Mouse (Mus musculus) T-helper 17 cell (primary cell): ENCODE results near the gene Apoc1.
"Not testable (repeated sequence)": the region's sequence is repeated elsewhere in the genome, so short reads cannot be mapped to it uniquely, and the experiment has no call there.

Experiments used
- in situ Hi-C, 2 experiments: fragments of 300-600 bp; cut with MboI, MseI; formaldehyde crosslinking; loops; 1 replicate in 1 of 2; 2 replicates in 1 of 2; pipeline ENCODE4 v1.15.1; 2025; ENCODE audit warnings: high pct_unique_total_duplicates in 2 of 2

Gene Apoc1

GRCm38 (mm10) chr7:19686927-19687583, 5.4 kb downstream of the Apoc1 start:
- in situ Hi-C loops: not testable (repeated sequence)

- in situ Hi-C loops: no loop called here
Observed at GRCm38 (mm10) chr7:19686521-19686920, 5.9 kb downstream of the Apoc1 start.

DNA sequence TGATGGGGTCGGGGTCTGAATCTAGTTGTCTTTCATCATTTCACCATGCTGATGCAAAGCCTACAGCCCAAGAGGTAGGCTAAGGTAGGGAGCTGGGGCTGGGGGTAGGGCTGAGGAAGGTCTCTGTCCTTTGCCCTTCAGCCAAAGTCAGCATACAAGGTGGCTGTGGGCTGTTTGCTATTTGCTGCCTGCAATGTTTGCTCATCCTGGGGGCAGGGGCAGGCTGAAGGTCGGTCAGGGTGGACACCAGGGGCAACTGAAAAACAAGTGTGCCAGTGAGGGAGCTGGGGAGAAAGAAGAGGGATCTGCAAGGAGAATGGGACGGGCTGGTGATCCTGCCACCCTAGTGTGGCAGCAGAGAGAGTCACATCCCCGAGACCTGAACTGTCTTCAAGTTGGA, 7.1 kb downstream of the Apoc1 start:
- in situ Hi-C loops: no loop called here

DNA sequence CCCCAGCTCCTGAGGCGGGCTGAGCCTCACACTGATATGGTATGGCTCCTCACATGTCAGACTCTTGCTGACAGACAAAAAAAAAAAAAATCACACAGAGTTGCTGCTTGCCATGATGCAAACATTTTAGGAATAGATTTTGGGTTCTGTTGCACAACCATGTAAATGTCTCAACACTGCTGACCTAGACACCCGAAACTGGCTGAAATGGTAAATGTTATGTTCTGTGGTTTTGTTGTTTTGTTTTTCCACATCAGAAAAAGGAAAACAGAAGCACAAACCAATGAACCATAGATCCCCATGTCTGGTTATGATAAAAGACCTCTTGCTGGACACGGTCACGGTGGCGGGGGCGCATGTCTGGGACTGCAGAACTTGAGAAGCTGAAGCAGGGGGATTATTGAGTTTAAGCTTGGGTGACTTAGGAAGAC, 8.7 kb downstream of the Apoc1 start:
- in situ Hi-C loops: no loop called here

DNA sequence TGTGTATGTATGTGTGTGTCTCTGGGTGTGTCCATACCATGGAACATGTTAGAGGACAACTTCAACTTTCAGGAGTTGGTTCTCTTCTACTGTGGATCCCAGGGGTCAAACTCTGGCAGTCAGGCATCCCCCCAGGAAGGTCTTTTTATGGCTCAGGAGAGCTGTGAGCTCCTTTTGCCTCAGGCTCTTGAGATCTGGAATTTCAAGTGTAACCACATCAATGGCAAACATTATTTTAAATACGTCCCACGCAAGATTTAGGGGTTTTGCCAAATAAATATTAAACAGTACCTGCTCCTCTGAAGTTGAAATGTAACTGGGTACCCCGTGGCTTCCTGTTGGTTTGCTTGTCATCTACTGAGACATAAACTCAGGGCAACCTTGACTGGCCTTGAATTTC, 9.5 kb downstream of the Apoc1 start:
- in situ Hi-C loops: no loop called here

DNA sequence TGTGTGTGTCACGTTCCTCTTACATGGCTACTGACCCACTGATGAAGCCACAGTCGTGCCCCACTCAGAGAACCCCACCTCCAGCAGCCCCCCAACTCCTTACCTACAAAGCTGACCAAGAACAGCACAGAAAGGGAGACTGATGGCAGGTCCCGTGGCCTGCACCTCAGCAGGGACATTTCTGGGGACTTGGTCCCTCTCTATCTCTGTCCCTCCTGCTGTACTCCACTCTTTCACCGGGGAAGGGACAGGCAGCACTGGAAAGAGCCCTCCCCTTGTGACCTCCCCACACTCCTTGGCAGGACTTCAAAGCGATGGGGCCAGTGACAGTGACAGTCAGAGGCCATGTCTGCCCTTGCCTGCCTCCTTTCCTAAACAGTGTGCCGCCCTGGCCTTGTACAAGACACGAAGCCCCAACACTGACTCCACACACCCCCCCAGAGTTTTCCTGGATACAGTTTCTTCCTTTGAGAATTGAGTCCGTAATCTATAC, 11.2 kb downstream of the Apoc1 start, which contains the start of the genes Gm44805 and Apoc4:
Gene Gm44805, minus strand, starts transcription at position 222 of the 493 bp plus-strand sequence.
Gene Apoc4, minus strand, starts transcription at position 278 of the 493 bp plus-strand sequence.
- in situ Hi-C loops: no loop called here

DNA sequence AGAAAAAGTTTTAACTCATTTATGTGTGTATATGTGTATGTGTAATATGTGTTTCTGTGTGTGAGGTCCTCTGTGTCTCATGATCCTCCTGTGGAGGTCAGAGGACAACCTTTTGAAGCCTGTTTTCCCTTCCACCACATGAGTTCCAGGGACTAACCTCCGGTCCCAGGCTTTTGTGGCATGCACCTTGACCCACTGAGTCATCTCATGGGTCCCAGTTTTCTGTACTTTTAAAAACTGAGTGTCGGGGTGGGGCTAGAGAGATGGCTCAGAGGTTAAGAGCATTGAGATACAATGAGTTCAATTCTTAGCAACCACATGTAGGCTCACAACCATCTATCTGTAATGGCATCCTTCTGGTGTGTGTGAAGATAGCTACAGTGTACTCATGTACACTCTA, 11.8 kb downstream of the Apoc1 start:
- in situ Hi-C loops: no loop called here

- in situ Hi-C loops: loop anchor here in 1 of 2 experiments (5.0 kb wide), 1 partner anchor 63 kb away; no protein-coding TSS in a partner anchor
Observed at GRCm38 (mm10) chr7:19678901-19679300, 13.6 kb downstream of the Apoc1 start.

- in situ Hi-C loops: loop anchor here in 1 of 2 experiments (5.0 kb wide), 1 partner anchor 64 kb away; no protein-coding TSS in a partner anchor
Observed at GRCm38 (mm10) chr7:19677872-19678271, 14.6 kb downstream of the Apoc1 start, which contains the start of gene Apoc2. Apoc2 (minus strand) TSS chr7:19677941.

- in situ Hi-C loops: loop anchor here in 1 of 2 experiments (5.0 kb wide), 1 partner anchor 66 kb away; no protein-coding TSS in a partner anchor
Observed at GRCm38 (mm10) chr7:19676662-19677061, 15.8 kb downstream of the Apoc1 start.

DNA sequence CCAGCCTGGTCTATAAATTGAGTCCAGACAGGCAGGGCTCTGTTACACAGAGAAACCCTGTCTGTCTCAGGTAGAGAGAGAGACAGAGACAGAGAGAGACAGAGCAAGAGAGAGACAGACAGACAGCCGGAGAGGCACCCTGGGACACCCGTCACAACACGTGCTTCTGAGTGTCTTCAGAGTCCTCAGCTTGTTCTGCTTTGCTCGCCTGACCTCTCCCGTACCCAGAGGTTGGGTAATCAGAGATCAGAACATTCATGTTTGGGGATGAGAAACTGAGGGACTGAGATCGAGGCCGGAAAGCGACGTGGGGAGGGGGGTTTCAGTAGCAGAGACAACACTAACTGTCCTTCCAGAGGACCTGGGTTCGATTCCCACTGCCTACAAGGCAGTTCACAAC, 16.6 kb downstream of the Apoc1 start:
- in situ Hi-C loops: loop anchor here in 1 of 2 experiments (5.0 kb wide), 1 partner anchor 66 kb away; no protein-coding TSS in a partner anchor

GRCm38 (mm10) chr7:19673083-19673699, 19.3 kb downstream of the Apoc1 start:
- in situ Hi-C loops: no loop called here

GRCm38 (mm10) chr7:19671511-19671910, 20.9 kb downstream of the Apoc1 start:
- in situ Hi-C loops: no loop called here

DNA sequence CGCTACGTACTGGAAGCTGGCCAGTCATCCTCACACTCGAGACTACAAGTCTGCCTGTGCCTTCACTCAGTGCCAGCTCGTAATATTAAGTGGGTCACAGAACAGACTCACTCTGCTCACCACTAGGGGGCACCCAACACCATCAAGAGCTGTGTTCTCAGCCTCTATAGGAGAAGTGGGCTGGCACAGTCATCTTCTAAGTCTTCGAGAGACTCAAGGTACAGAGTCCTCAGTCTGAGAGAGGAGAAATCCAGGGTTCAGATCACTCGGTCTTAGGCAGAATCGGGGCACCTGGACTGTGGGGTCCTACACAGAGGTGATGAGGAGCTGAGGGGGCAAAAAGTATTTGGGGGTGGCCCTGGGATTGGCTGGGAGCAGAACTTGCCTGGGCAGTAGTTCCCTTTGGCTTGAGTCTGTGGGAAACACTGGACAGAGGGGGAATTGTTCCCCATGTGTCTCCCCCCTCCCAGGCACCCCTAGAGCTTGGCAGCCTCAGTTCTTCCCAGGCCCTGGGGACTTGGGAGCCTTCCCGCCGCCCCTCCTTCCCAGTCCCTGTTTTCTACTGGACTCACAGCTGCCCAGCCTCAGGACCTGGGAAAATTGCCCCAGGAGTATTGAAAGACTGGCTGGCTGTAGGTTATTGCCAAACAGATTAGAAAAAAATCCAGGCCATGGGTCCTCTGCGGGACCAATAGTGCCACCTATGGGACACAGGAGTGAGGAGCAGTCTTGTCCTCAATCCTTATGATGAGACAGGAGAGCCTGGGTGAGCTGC, 23.3 kb downstream of the Apoc1 start:
- in situ Hi-C loops: loop anchor here in 1 of 2 experiments (5.0 kb wide), 1 partner anchor 43 kb away; no protein-coding TSS in a partner anchor

GRCm38 (mm10) chr7:19667434-19667833, 25.0 kb downstream of the Apoc1 start:
- in situ Hi-C loops: loop anchor here in 1 of 2 experiments (5.0 kb wide), 1 partner anchor 45 kb away; no protein-coding TSS in a partner anchor

- in situ Hi-C loops: loop anchor here in 1 of 2 experiments (5.0 kb wide), 1 partner anchor 46 kb away; no protein-coding TSS in a partner anchor
Observed at GRCm38 (mm10) chr7:19666750-19667149, 25.7 kb downstream of the Apoc1 start.

DNA sequence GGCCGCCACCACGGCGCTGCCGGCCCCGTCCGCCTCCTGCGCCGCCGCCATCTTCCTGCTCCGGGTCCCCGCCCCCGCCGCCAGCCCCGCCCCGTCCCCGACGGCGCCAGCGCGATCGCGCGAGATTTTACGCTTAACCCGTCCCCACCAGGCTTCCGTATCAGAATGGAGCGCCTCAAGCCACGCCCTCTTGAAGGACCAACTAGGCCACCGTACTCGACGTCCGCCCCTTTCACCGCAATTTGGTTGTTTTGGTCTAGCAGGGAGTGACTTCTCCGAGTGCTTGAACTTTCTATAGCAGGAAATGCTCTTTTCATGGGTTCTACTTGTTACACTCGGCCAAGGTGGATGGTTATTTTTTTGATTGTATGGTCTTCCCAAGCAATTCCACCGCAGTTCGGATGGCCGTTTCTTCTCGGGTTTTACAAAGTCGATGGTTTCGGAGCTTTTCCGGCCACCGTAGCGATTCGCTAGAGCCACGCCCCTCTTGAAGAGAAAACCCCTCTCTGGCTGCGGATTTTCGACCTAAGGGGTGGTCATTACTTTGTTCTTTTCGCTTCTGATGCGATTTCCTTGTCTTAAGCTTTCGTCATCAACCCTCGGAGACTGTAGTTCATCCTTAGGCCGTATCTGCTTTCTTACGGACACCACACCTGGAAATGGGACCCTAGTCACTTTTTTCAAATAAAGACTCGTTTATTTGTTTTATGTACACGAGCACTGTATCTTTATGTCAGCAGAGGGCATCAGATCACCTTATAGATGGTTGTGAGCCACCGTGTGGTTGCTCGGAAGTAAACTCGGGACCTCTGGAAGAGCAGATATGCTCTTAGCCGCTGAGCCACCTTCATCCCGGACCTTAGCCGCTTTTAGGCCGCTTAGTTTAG, 27.3 kb downstream of the Apoc1 start, which contains the start of gene Clptm1:
Gene Clptm1, minus strand, starts transcription at position 79 of the 887 bp plus-strand sequence.
- in situ Hi-C loops: loop anchor here in 1 of 2 experiments (5.0 kb wide), 1 partner anchor 47 kb away; no protein-coding TSS in a partner anchor

- in situ Hi-C loops: no loop called here
Observed at GRCm38 (mm10) chr7:19664455-19664954, 28.0 kb downstream of the Apoc1 start.

DNA sequence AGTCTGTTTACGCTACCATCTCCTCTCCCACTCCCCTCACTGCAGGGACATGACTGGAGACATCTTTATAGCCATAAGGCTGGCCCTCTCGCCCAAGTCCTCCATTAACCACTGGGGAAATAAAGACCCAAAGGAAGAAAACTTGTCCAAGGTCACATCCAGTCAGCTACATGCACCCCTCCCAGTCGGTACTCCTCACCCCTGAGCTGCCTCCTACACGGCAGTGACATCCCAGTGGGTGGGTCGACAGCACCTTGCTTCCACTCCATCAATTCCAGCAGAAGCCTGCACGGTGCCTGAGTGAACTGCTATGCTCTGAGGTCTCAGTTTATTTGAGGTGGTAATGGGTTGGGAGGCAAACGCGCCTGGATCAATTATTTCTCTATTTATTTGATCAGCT, 28.5 kb downstream of the Apoc1 start:
- in situ Hi-C loops: no loop called here

DNA sequence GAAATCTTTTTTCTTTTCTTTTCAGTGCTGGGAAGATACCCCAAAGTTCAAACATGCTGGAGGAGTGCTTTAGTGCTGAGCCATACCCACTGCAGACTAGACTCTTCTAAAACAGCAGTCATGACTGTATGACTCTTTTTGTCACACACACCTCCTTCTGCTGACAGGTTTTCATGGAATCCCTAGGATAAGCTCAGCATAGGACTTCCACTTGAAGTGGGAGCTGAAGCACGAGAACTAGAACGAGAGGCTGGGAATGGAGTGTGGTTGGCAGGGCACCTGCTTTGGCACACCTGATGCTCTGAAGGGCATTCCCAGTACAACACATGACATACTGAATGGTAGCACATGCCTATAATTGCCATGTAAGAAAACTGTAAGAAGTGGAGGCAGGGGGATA, 39.8 kb downstream of the Apoc1 start:
- in situ Hi-C loops: no loop called here
